Mouse (Mus musculus) erythroblast, embryonic 14.5 days (primary cell): ENCODE data around the gene Tmem255b. TPM values are rescaled to one million over a fixed set of nuclear protein-coding genes. Genes with fewer than 3 reads are reported as not detected.

Experiments used
- H3K27me3 ChIP-seq: 2 replicates; pipeline ENCODE4 v1.6.1; 2012; ENCODE audit warnings: inconsistent platforms; ENCODE audit not compliant: control insufficient read depth
- H3K36me3 ChIP-seq: 2 replicates; pipeline ENCODE4 v1.6.1; 2012; ENCODE audit warnings: mild to moderate bottlenecking, inconsistent platforms; ENCODE audit not compliant: control insufficient read depth
- H3K4me1 ChIP-seq: 2 replicates; pipeline ENCODE4 v1.6.1; 2012; ENCODE audit warnings: inconsistent platforms; ENCODE audit not compliant: control insufficient read depth
- H3K4me3 ChIP-seq: replicated peaks from 2 replicates; pipeline ENCODE3; 2012; ENCODE audit warnings: moderate library complexity, mild to moderate bottlenecking, inconsistent platforms
- H3K9me3 ChIP-seq: 2 replicates; pipeline ENCODE4 v1.6.1; 2012; ENCODE audit warnings: low read length, inconsistent platforms, mixed read lengths; ENCODE audit not compliant: control insufficient read depth
- GATA1 ChIP-seq: IDR thresholded peaks from 2 replicates; pipeline ENCODE4 v1.6.1; 2012; ENCODE audit warnings: low read length, inconsistent platforms, mixed read lengths
- TAL1 ChIP-seq: IDR thresholded peaks from 3 replicates; pipeline ENCODE4 v1.6.1; 2012; ENCODE audit warnings: low read length, inconsistent platforms, mixed read lengths
- polyA plus RNA-seq: library from polyadenylated mRNA; stranded (reverse); fragments of >175 nt; gene quantifications from 2 replicates; pipeline ENCODE4 v1.2.3, GENCODE M21; 2012

Gene Tmem255b
- polyA plus RNA-seq, 1 experiment: not detected

- Histone ChIP-seq H3K4me1 (no peaks in the 10 kb centered on the region), H3K4me3 (no peak overlapping the region), H3K36me3 (no peaks in the 10 kb centered on the region), H3K27me3 (no peaks in the 10 kb centered on the region), H3K9me3 (no peaks in the 10 kb centered on the region)
- TF ChIP-seq TAL1 (no peak), GATA1 (no peak)
These were observed 46.1 kb downstream of the Tmem255b start for GRCm38 (mm10) chr8:13481089-13481554.

GRCm38 (mm10) chr8:13481596-13481995 lies 46.6 kb downstream of the Tmem255b start:
- Histone ChIP-seq H3K9me3 (no peaks in the 10 kb centered on the region), H3K27me3 (no peaks in the 10 kb centered on the region), H3K4me3 (no peak overlapping the region), H3K4me1 (no peaks in the 10 kb centered on the region), H3K36me3 (no peaks in the 10 kb centered on the region)
- TF ChIP-seq GATA1: no peak
- TF ChIP-seq TAL1: no peak

GRCm38 (mm10) chr8:13482101-13482801 lies 47.3 kb downstream of the Tmem255b start:
- no peak for TF ChIP-seq GATA1
- no peak for TF ChIP-seq TAL1
- no peak overlapping the region for H3K4me3 ChIP-seq
- no peaks in the 10 kb centered on the region for H3K27me3 ChIP-seq
- no peaks in the 10 kb centered on the region for H3K9me3 ChIP-seq
- no peaks in the 10 kb centered on the region for H3K4me1 ChIP-seq
- no peaks in the 10 kb centered on the region for H3K36me3 ChIP-seq

GRCm38 (mm10) chr8:13483191-13483590 lies 48.2 kb downstream of the Tmem255b start:
- TF ChIP-seq TAL1 (no peak), GATA1 (no peak)
- no peaks in the 10 kb centered on the region for H3K4me1 ChIP-seq
- H3K36me3 ChIP-seq: no peaks in the 10 kb centered on the region
- no peaks in the 10 kb centered on the region for H3K9me3 ChIP-seq
- H3K4me3 ChIP-seq: no peak overlapping the region
- H3K27me3 ChIP-seq: no peaks in the 10 kb centered on the region

GRCm38 (mm10) chr8:13489351-13489750 lies 54.4 kb downstream of the Tmem255b start:
- peaks cover 33% of the 10 kb centered on the region for H3K27me3 ChIP-seq
- H3K9me3 ChIP-seq: no peaks in the 10 kb centered on the region; the same call in 1 of the 2 replicates
- TF ChIP-seq TAL1: no peak
- no peak for TF ChIP-seq GATA1
- no peak overlapping the region for H3K4me3 ChIP-seq
- H3K4me1 ChIP-seq: peaks cover 5% of the 10 kb centered on the region
- no peaks in the 10 kb centered on the region for H3K36me3 ChIP-seq

GRCm38 (mm10) chr8:13489986-13490910 lies 55.3 kb downstream of the Tmem255b start:
- H3K36me3 ChIP-seq: no peaks in the 10 kb centered on the region
- H3K4me3 ChIP-seq: no peak overlapping the region
- H3K27me3 ChIP-seq: peaks cover 42% of the 10 kb centered on the region
- peaks cover 5% of the 10 kb centered on the region for H3K4me1 ChIP-seq
- TF ChIP-seq TAL1: no peak
- H3K9me3 ChIP-seq: no peaks in the 10 kb centered on the region; the same call in 1 of the 2 replicates

GRCm38 (mm10) chr8:13491491-13492010 lies 56.6 kb downstream of the Tmem255b start:
- Histone ChIP-seq H3K4me1 (peaks cover 5% of the 10 kb centered on the region), H3K9me3 (no peaks in the 10 kb centered on the region; the same call in 1 of the 2 replicates), H3K36me3 (no peaks in the 10 kb centered on the region), H3K4me3 (no peak overlapping the region), H3K27me3 (peaks cover 44% of the 10 kb centered on the region)
- TF ChIP-seq GATA1 (no peak), TAL1 (no peak)

- Histone ChIP-seq H3K4me1 (peaks cover 5% of the 10 kb centered on the region), H3K36me3 (no peaks in the 10 kb centered on the region), H3K9me3 (no peaks in the 10 kb centered on the region; the same call in 1 of the 2 replicates), H3K4me3 (no peak overlapping the region), H3K27me3 (peaks cover 44% of the 10 kb centered on the region)
- no peak for TF ChIP-seq TAL1
- no peak for TF ChIP-seq GATA1
These were observed 57.4 kb downstream of the Tmem255b start for GRCm38 (mm10) chr8:13492198-13492995.
